In genomic region chr10:83661925-83662324, GRCm38 (mm10) we compare ENCODE assay signal across 22 mouse cellular contexts. TPM values are rescaled to one million over a fixed set of nuclear protein-coding genes. Genes with fewer than 3 reads are reported as not detected.
DNase-seq lines count a peak whose midpoint lies in the region; ATAC-seq and TF ChIP-seq lines count a peak whose summit lies in the region.
"Had no signal": no experiment of that assay in that cellular context is flagged by ENCODE, and none has a peak within 500 bp of the region (broad histone marks: within the 10 kb centered on the region; RNA-seq: fewer than 3 reads in every experiment).

No protein-coding gene starts in this region.

- H3K4me3 ChIP-seq in intestine, embryonic 14.5 days (ENCODE audit: low read depth, low read length): no peak overlapping the region
- H3K4me3 ChIP-seq in intestine, postnatal 0 days (ENCODE audit: low read depth, low read length): no peak overlapping the region
- no peak overlapping the region for H3K4me3 ChIP-seq in limb, embryonic 12.5 days (replicated peaks)
- H3K4me3 ChIP-seq: embryonic facial prominence, embryonic 13.5 days; forebrain, embryonic 12.5 days; heart, embryonic 10.5 days; hindbrain, embryonic 10.5 days had no signal

- H3K9me3 ChIP-seq in intestine, embryonic 14.5 days (ENCODE audit: control insufficient read depth, low read length): no peaks in the 10 kb centered on the region
- H3K9me3 ChIP-seq in intestine, postnatal 0 days (ENCODE audit: control insufficient read depth): no peaks in the 10 kb centered on the region
- no peaks in the 10 kb centered on the region for H3K9me3 ChIP-seq in limb, embryonic 12.5 days
- H3K9me3 ChIP-seq: embryonic facial prominence, embryonic 13.5 days; forebrain, embryonic 12.5 days; heart, embryonic 10.5 days; hindbrain, embryonic 10.5 days had no signal

- TF ChIP-seq CTCF in intestine, postnatal 0 days (IDR thresholded peaks at IDR 0.05; ENCODE audit: low read depth): no peak

- H3K27me3 ChIP-seq in intestine, embryonic 14.5 days (replicated peaks; ENCODE audit: control insufficient read depth, insufficient read depth, low read length): no peaks in the 10 kb centered on the region
- no peaks in the 10 kb centered on the region for H3K27me3 ChIP-seq in intestine, postnatal 0 days (replicated peaks; ENCODE audit: control insufficient read depth, insufficient read depth, low read length)
- H3K27me3 ChIP-seq in limb, embryonic 12.5 days: no peaks in the 10 kb centered on the region
- H3K27me3 ChIP-seq: embryonic facial prominence, embryonic 13.5 days; forebrain, embryonic 12.5 days had no signal

- no peak overlapping the region for H3K27ac ChIP-seq in intestine, embryonic 14.5 days (ENCODE audit: low read depth)
- no peak overlapping the region for H3K27ac ChIP-seq in intestine, postnatal 0 days (ENCODE audit: low read depth, low read length)
- H3K27ac ChIP-seq in limb, embryonic 12.5 days: no peak overlapping the region
- H3K27ac ChIP-seq: embryonic facial prominence, embryonic 13.5 days; forebrain, embryonic 12.5 days; heart, embryonic 10.5 days; hindbrain, embryonic 10.5 days; hindbrain, embryonic 14.5 days had no signal

- peak; percentile 47; the same call in 1 of the 2 replicates for ATAC-seq in intestine, embryonic 14.5 days (replicated peaks; ENCODE audit: low FRiP score, low TSS enrichment, low read depth)
- no peak for ATAC-seq in intestine, postnatal 0 days
- ATAC-seq in limb, embryonic 12.5 days (ENCODE audit: insufficient number of reproducible peaks, insufficient read depth, low FRiP score, low TSS enrichment, low read depth): peak; percentile 59; the same call in 1 of the 2 replicates
- ATAC-seq: forebrain, embryonic 16.5 days had no signal

- no peak for DNase-seq in intestine, embryonic 14.5 days (ENCODE audit: low spot score)
- DNase-seq in kidney, postnatal 4 days: peak; percentile 24 to 25
- no peak for DNase-seq in kidney, postnatal 36 days
- DNase-seq in ES-CJ7 (ENCODE audit: low read depth, low spot score): peak; percentile 34
- no peak for DNase-seq in Muller cell, postnatal 12 days (ENCODE audit: inconsistent ontology term)
- no peak for DNase-seq in heart, postnatal 10 days
- DNase-seq: adrenal gland, adult 8-10 months; cerebellum, adult 11 months; cerebellum, adult 8-10 months; cerebellum, postnatal 14 days; embryo, embryonic 11 days; gastrocnemius, postnatal 10 days; heart, adult 18-20 months; heart, postnatal 14 days had no signal

- H3K4me2 ChIP-seq in intestine, embryonic 14.5 days (ENCODE audit: low read length): no peak overlapping the region
- no peak overlapping the region for H3K4me2 ChIP-seq in intestine, postnatal 0 days (replicated peaks; ENCODE audit: low read depth)
- H3K4me2 ChIP-seq in limb, embryonic 12.5 days: no peak overlapping the region
- H3K4me2 ChIP-seq: embryonic facial prominence, embryonic 13.5 days; forebrain, embryonic 12.5 days; hindbrain, embryonic 14.5 days had no signal

- H3K36me3 ChIP-seq in intestine, embryonic 14.5 days (ENCODE audit: control insufficient read depth, insufficient read depth, low read length): no peaks in the 10 kb centered on the region
- no peaks in the 10 kb centered on the region for H3K36me3 ChIP-seq in intestine, postnatal 0 days (ENCODE audit: control insufficient read depth, insufficient read depth)
- no peaks in the 10 kb centered on the region for H3K36me3 ChIP-seq in limb, embryonic 12.5 days
- H3K36me3 ChIP-seq: embryonic facial prominence, embryonic 13.5 days; forebrain, embryonic 12.5 days; heart, embryonic 10.5 days; hindbrain, embryonic 10.5 days had no signal

- intact Hi-C loops in heart, postnatal 10 days (cut with DNase I): no loop called here

- no peaks in the 10 kb centered on the region for H3K4me1 ChIP-seq in intestine, embryonic 14.5 days (replicated peaks; ENCODE audit: control insufficient read depth, insufficient read depth, low read length)
- H3K4me1 ChIP-seq in intestine, postnatal 0 days (replicated peaks; ENCODE audit: control insufficient read depth, insufficient read depth, low read length): no peaks in the 10 kb centered on the region
- peaks cover 12% of the 10 kb centered on the region for H3K4me1 ChIP-seq in limb, embryonic 12.5 days (replicated peaks)
- H3K4me1 ChIP-seq: embryonic facial prominence, embryonic 13.5 days; forebrain, embryonic 12.5 days; hindbrain, embryonic 10.5 days had no signal

- no peak overlapping the region for H3K9ac ChIP-seq in intestine, embryonic 14.5 days (ENCODE audit: low read length)
- H3K9ac ChIP-seq in intestine, postnatal 0 days (ENCODE audit: low read depth, low read length): no peak overlapping the region
- no peak overlapping the region for H3K9ac ChIP-seq in limb, embryonic 12.5 days (replicated peaks)
- H3K9ac ChIP-seq: embryonic facial prominence, embryonic 13.5 days; forebrain, embryonic 12.5 days; hindbrain, embryonic 14.5 days had no signal

- 66% methylated on average over 8 of the region's 8 CpGs for WGBS in intestine, embryonic 14.5 days
- WGBS in intestine, postnatal 0 days: 62% methylated on average over 8 of the region's 8 CpGs
- 61% methylated on average over 8 of the region's 8 CpGs for WGBS in limb, embryonic 12.5 days

RNA-seq across cellular contexts. Expression of gene Appl2, which starts 13.4 kb away (rescaled TPM):
- polyA plus RNA-seq in intestine, embryonic 14.5 days (2014; fragmentation: Nextera tagmentation; extraction: Ambion mirVana): 37.7 and 44.4 TPM in 2 replicates
- 27.5 and 28.3 TPM in 2 replicates for polyA plus RNA-seq in intestine, postnatal 0 days (2015; fragmentation: Nextera tagmentation; extraction: Ambion mirVana)
- 69.7 and 74.0 TPM in 2 replicates for polyA plus RNA-seq in limb, embryonic 12.5 days (2016; fragmentation: Nextera tagmentation; extraction: Ambion mirVana)
- total RNA-seq in heart, postnatal 10 days (2021): 10 to 100 TPM; 42.9 to 45.9 TPM

Comparison
In these comparisons a context has a peak if more than half of its experiments do, and no peak if none do; other contexts are left out.
1. DNase-seq: peak in kidney, postnatal 4 days (2 of 2) and ES-CJ7 (single experiment); none in intestine, embryonic 14.5 days (single experiment), kidney, postnatal 36 days (0 of 2), Muller cell, postnatal 12 days (single experiment) and heart, postnatal 10 days (0 of 2).